Mouse (Mus musculus): Measurements from ENCODE around the gene Cela3b.

The Cela3b gene

GRCm38 (mm10) chr4:137430502-137430901, at the start of gene Cela3b:
Gene Cela3b, minus strand, starts transcription at chr4:137430540.
- no peak for DNase-seq (ENCODE audit: low spot score in 2 of 2)

GRCm38 (mm10) chr4:137479757-137480156, 49.4 kb upstream of the Cela3b start:
- no peak for DNase-seq (ENCODE audit: low spot score in 2 of 2)

- DNase-seq (ENCODE audit: low spot score in 2 of 2): no peak
Measured at GRCm38 (mm10) chr4:137478306-137478705, 48.0 kb upstream of the Cela3b start.

GRCm38 (mm10) chr4:137477611-137478010, 47.3 kb upstream of the Cela3b start:
- DNase-seq (ENCODE audit: low spot score in 2 of 2): no peak

GRCm38 (mm10) chr4:137476761-137477237, 46.5 kb upstream of the Cela3b start:
- peak in 1 of 2 experiments; percentile 59 for DNase-seq (ENCODE audit: low spot score in 2 of 2)

GRCm38 (mm10) chr4:137476065-137476760, 45.9 kb upstream of the Cela3b start:
- peak in 1 of 2 experiments; percentile 45 for DNase-seq (ENCODE audit: low spot score in 2 of 2)

GRCm38 (mm10) chr4:137475271-137476050, 45.1 kb upstream of the Cela3b start:
- no peak for DNase-seq (ENCODE audit: low spot score in 2 of 2)

- DNase-seq (ENCODE audit: low spot score in 2 of 2): no peak
Measured at GRCm38 (mm10) chr4:137474694-137475093, 44.4 kb upstream of the Cela3b start.

GRCm38 (mm10) chr4:137473701-137474388, 43.5 kb upstream of the Cela3b start:
- DNase-seq (ENCODE audit: low spot score in 2 of 2): peak in 1 of 2 experiments; percentile 60

- no peak for DNase-seq (ENCODE audit: low spot score in 2 of 2)
Measured at GRCm38 (mm10) chr4:137473240-137473639, 42.9 kb upstream of the Cela3b start.

- no peak for DNase-seq (ENCODE audit: low spot score in 2 of 2)
Measured at GRCm38 (mm10) chr4:137471326-137471725, 41.0 kb upstream of the Cela3b start.

GRCm38 (mm10) chr4:137470701-137471317, 40.5 kb upstream of the Cela3b start:
- no peak for DNase-seq (ENCODE audit: low spot score in 2 of 2)

GRCm38 (mm10) chr4:137469845-137470692, 39.7 kb upstream of the Cela3b start:
- no peak for DNase-seq (ENCODE audit: low spot score in 2 of 2)

GRCm38 (mm10) chr4:137469081-137469844, 38.9 kb upstream of the Cela3b start:
- DNase-seq (ENCODE audit: low spot score in 2 of 2): no peak

GRCm38 (mm10) chr4:137468260-137469080, 38.1 kb upstream of the Cela3b start, which contains the start of gene Hspg2:
Gene Hspg2, plus strand, starts transcription at chr4:137468769.
- peak; percentile 94 to 96 for DNase-seq (ENCODE audit: low spot score in 2 of 2)

GRCm38 (mm10) chr4:137467525-137467924, 37.2 kb upstream of the Cela3b start:
- DNase-seq (ENCODE audit: low spot score in 2 of 2): no peak

GRCm38 (mm10) chr4:137466991-137467390, 36.7 kb upstream of the Cela3b start:
- DNase-seq (ENCODE audit: low spot score in 2 of 2): no peak

- no peak for DNase-seq (ENCODE audit: low spot score in 2 of 2)
Measured at GRCm38 (mm10) chr4:137465125-137465787, 34.9 kb upstream of the Cela3b start.

All from urinary bladder, adult 18-20 months (tissue).